Mouse (Mus musculus) splenic B cell, adult 2 months (primary cell): ENCODE data around the gene Cers6.

Source experiments
- DNase-seq: peaks from one replicate; pipeline ENCODE4 v3.0.0-alpha.2; 2011; ENCODE audit warnings: low read depth, low spot score
- H3K27me3 ChIP-seq: 2 replicates; pipeline ENCODE4 v1.6.1; 2012; ENCODE audit warnings: mild to moderate bottlenecking, low read length, moderate library complexity, mixed read lengths; ENCODE audit not compliant: control insufficient read depth, poor library complexity, insufficient read depth, severe bottlenecking
- H3K36me3 ChIP-seq: 2 replicates; pipeline ENCODE4 v1.6.1; 2012; ENCODE audit warnings: mild to moderate bottlenecking, low read length, moderate library complexity, mixed read lengths; ENCODE audit not compliant: control insufficient read depth, poor library complexity, insufficient read depth, severe bottlenecking

Gene Cers6

GRCm38 (mm10) chr2:68924344-68924743 lies 63.1 kb downstream of the Cers6 start:
- DNase-seq, result no peak
- H3K36me3 ChIP-seq, result no peaks in the 10 kb centered on the region
- H3K27me3 ChIP-seq, result no peaks in the 10 kb centered on the region

DNA sequence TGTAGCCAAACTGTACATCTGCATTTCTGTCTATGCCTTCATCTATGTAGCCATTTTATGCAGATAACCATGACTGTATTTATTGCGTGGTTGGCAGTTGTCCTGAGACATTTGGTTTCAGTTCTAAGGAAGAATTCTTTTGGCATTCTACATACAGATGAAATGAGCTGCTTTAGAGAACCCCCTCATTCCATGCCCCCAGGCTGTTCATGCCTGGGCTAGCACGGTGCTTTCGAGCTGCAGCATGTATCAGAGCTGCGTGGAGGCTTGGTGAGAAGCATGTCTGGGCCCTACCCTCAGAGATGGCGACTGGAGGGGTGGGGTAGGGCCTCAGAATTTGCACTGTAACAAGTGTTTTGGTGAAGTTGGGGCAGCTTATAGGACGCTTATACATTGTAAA lies 64.3 kb downstream of the Cers6 start:
- H3K36me3 ChIP-seq, result no peaks in the 10 kb centered on the region
- no peak for DNase-seq
- no peaks in the 10 kb centered on the region for H3K27me3 ChIP-seq

- Histone ChIP-seq H3K36me3 (no peaks in the 10 kb centered on the region), H3K27me3 (no peaks in the 10 kb centered on the region)
- DNase-seq, result no peak
These were observed 65.9 kb downstream of the Cers6 start for GRCm38 (mm10) chr2:68926913-68927790.

DNA sequence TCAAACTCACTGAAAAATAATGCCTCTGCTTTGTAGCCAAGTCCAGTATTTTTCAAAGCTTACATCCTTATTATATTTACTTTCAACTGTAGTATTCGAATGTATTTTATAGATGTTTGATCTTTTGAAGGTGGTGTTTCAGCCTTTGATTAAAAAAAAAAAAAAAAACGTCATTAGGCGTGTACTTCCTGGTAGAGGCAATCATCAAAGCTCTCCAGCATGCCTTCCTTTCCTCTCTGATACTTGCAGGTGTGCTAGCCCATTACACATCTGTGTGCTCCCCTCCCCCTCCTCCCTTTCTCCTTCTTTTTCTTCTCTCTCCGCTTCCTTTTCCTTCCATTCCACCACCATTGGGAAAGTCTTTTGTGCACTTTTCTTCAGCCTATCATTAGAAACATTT lies 71.0 kb downstream of the Cers6 start:
- no peaks in the 10 kb centered on the region for H3K27me3 ChIP-seq
- H3K36me3 ChIP-seq, result no peaks in the 10 kb centered on the region
- no peak for DNase-seq

DNA sequence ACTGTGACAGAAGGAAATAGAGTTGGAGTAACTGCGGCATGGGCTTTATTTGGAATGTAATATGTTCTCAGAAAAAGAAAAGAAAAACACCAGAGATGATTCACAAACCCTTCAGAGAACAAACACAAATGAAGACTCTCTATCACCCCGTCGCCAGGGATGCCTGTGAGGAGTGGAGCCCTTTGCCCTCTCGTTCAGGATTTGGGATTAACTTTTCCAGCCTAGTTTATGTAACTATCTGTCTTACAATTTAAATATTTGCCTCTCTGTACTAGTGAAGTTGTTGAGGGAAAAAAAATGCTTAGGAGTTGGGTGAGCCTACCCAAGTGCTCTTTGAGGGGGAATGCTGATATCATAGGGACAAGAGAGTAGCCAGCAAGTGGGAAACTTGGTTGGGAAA lies 71.4 kb downstream of the Cers6 start:
- H3K36me3 ChIP-seq, result no peaks in the 10 kb centered on the region
- no peak for DNase-seq
- no peaks in the 10 kb centered on the region for H3K27me3 ChIP-seq

DNA sequence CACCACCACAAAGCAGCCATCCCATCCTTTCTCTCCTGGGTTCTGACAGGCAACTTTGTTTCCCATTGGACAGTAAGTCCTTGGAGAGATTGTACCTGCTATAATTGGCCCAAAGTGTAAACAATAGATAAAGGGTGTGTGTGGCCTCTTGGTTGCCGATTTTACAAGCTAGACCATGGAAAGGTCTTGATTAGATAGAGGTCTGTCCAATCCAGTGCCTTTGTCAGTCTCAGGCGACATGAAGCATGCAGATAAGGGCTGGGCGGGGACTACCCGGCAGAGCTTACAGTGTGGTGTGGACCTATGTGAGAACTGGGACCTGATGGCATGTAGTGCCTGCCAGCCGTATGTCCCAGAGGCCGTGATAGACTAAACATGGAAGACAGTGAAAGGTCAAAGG lies 73.4 kb downstream of the Cers6 start:
- H3K36me3 ChIP-seq, result no peaks in the 10 kb centered on the region
- no peaks in the 10 kb centered on the region for H3K27me3 ChIP-seq
- DNase-seq, result no peak

GRCm38 (mm10) chr2:68935721-68936294 lies 74.6 kb downstream of the Cers6 start:
- no peak for DNase-seq
- H3K27me3 ChIP-seq, result no peaks in the 10 kb centered on the region
- no peaks in the 10 kb centered on the region for H3K36me3 ChIP-seq

GRCm38 (mm10) chr2:68936773-68937172 lies 75.5 kb downstream of the Cers6 start:
- Histone ChIP-seq H3K27me3 (no peaks in the 10 kb centered on the region), H3K36me3 (no peaks in the 10 kb centered on the region)
- no peak for DNase-seq

DNA sequence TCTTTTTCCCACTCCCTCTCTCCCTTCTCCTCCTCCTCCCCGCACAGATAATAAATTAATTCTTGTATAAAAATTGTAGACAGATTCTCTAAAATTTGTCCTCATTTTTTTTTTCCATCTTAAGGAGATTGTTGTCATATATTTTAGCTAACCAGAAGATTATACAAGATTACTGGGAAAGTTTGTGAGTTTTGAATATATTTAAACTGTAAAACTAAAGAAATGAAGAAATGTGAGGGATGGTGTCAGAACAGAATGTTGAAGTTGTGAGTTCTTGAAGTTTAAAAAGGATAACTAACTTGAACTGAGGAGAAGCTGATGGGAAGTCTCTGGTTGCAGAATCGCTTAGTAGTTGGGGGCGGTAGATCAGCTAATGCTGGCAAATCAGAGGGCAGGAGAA lies 76.6 kb downstream of the Cers6 start:
- DNase-seq, result no peak
- no peaks in the 10 kb centered on the region for H3K27me3 ChIP-seq
- no peaks in the 10 kb centered on the region for H3K36me3 ChIP-seq

DNA sequence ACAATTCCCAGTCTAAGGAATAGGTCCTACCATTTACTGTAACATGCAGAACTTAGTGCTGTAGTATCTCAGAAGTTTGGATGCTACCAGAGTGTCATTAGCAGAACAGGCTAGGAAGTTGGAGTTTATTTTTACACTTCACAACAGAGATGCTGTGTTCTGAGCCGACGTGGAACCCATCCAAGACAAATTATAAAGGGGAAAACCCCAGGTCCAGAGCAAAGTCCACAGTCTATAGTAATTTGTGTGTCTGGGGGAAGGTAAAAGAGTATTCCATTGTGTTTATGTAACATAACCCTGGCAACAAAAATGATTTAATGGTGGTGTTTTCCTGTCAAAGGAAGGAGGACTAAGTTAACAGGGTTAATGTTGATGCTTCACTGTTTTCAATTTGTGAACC lies 83.7 kb downstream of the Cers6 start:
- no peaks in the 10 kb centered on the region for H3K27me3 ChIP-seq
- DNase-seq, result no peak
- H3K36me3 ChIP-seq, result no peaks in the 10 kb centered on the region

- Histone ChIP-seq H3K36me3 (no peaks in the 10 kb centered on the region), H3K27me3 (no peaks in the 10 kb centered on the region)
- DNase-seq, result no peak
These were observed 84.7 kb downstream of the Cers6 start for GRCm38 (mm10) chr2:68945976-68946375.

DNA sequence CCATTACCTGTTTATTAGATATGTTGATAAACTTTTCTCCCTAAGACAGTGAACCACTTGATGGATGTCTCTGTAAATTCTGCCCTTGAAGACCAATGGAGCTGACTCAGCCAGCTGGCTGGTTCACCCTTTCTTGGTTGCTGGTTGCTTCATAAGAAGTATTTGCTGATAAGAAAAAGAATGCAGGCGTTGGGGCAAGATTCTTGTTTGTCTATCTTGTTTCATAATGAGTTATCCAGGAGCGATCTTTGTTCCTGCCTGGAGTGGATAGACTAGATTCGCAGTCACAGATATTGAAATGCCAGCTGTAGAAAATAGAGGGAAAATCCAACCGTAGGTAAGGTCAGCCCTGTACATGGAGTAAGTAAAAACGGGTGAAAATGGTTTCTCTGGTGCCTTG lies 85.6 kb downstream of the Cers6 start:
- no peak for DNase-seq
- no peaks in the 10 kb centered on the region for H3K36me3 ChIP-seq

DNA sequence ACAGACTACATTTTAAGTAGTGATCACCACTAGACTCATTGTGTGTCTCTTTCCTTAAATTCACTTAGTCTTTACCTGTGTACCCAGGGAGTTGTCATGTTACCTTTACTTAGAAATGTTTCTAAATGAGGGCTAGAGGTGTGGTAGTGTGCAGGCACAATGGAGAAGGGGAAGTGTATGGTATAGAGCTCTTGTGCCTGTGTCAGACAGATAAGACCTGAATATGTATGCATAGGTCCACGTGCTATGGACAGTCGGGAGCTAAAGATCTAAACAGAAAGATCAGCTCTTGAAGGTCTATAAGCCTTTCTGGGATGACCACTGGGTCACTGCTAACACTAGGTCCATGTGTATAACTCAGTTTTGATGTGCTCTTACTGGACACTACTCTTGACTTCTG lies 87.9 kb downstream of the Cers6 start:
- no peak for DNase-seq
- Histone ChIP-seq H3K36me3 (no peaks in the 10 kb centered on the region), H3K27me3 (no peaks in the 10 kb centered on the region)

More for the DNA sequence above, 85.6 kb downstream of the Cers6 start:
- no peaks in the 10 kb centered on the region for H3K27me3 ChIP-seq

- H3K36me3 ChIP-seq, result no peaks in the 10 kb centered on the region
- no peak for DNase-seq
- H3K27me3 ChIP-seq, result no peaks in the 10 kb centered on the region
These were observed 88.5 kb downstream of the Cers6 start for GRCm38 (mm10) chr2:68949728-68950127.

- DNase-seq, result no peak
- Histone ChIP-seq H3K27me3 (no peaks in the 10 kb centered on the region), H3K36me3 (no peaks in the 10 kb centered on the region)
These were observed 90.5 kb downstream of the Cers6 start for GRCm38 (mm10) chr2:68951706-68952105.
